Mouse (Mus musculus) midbrain, embryonic 11.5 days (tissue): ENCODE data around the gene Shox2. TPM values are rescaled to one million over a fixed set of nuclear protein-coding genes. Genes with fewer than 3 reads are reported as not detected.
A peak's percentile ranks its signal among the peaks of the same experiment; 100 is the strongest.

Source experiments
- ATAC-seq: fragments of 200-750 bp; cut with Nextera tagmentation; 2 replicates; pipeline ENCODE4 v1.8.0; 2017; ENCODE audit warnings: moderate TSS enrichment, moderate library complexity; ENCODE audit not compliant: low FRiP score
- DNase-seq: peaks from one replicate; pipeline ENCODE4 v3.0.0; 2015; ENCODE audit warnings: low spot score; ENCODE audit errors: missing footprints
- H3K27ac ChIP-seq: fragments of 300-500 bp; sonication (generic); 2 replicates; pipeline ENCODE4 v1.5.1; 2014; ENCODE audit warnings: low read depth, low read length
- H3K27me3 ChIP-seq: fragments of 300-500 bp; sonication (generic); 2 replicates; pipeline ENCODE4 v1.6.1; 2014; ENCODE audit warnings: mild to moderate bottlenecking, low read length, moderate library complexity, mixed read lengths; ENCODE audit not compliant: control insufficient read depth, insufficient read depth
- H3K36me3 ChIP-seq: fragments of 300-500 bp; sonication (generic); 2 replicates; pipeline ENCODE4 v1.6.1; 2014; ENCODE audit warnings: mild to moderate bottlenecking, low read length, moderate library complexity, mixed read lengths; ENCODE audit not compliant: control insufficient read depth, insufficient read depth
- H3K4me1 ChIP-seq: fragments of 300-500 bp; sonication (generic); 2 replicates; pipeline ENCODE4 v1.6.1; 2014; ENCODE audit warnings: low read length; ENCODE audit not compliant: control insufficient read depth, insufficient read depth
- H3K4me2 ChIP-seq: fragments of 300-500 bp; sonication (generic); 2 replicates; pipeline ENCODE4 v1.6.1; 2014; ENCODE audit warnings: mild to moderate bottlenecking, moderate library complexity
- H3K4me3 ChIP-seq: fragments of 300-500 bp; sonication (generic); 2 replicates; pipeline ENCODE4 v1.5.1; 2014; ENCODE audit warnings: low read depth, low read length
- H3K9ac ChIP-seq: fragments of 300-500 bp; sonication (generic); 2 replicates; pipeline ENCODE4 v1.6.1; 2014; ENCODE audit warnings: low read length
- H3K9me3 ChIP-seq: fragments of 300-500 bp; sonication (generic); 2 replicates; pipeline ENCODE4 v1.6.1; 2016; ENCODE audit warnings: low read length; ENCODE audit not compliant: control insufficient read depth
- WGBS: fragments of 180-500 bp; shearing (Covaris S2); extraction: QIAGEN DNeasy Blood & Tissue Kit; methylation state at CpG from one replicate; pipeline ENCODE4 v1.1.7; 2014; 5-methylcytosine and 5-hydroxymethylcytosine counted together
- polyA plus RNA-seq: library from polyadenylated mRNA; unstranded; fragments of >200 nt; fragmentation: Nextera tagmentation; extraction: Ambion mirVana; gene quantifications from 2 replicates; pipeline ENCODE4 v1.2.1, GENCODE M21; 2014

Gene Shox2
- 54.3 and 57.8 TPM in 2 replicates for polyA plus RNA-seq

DNA sequence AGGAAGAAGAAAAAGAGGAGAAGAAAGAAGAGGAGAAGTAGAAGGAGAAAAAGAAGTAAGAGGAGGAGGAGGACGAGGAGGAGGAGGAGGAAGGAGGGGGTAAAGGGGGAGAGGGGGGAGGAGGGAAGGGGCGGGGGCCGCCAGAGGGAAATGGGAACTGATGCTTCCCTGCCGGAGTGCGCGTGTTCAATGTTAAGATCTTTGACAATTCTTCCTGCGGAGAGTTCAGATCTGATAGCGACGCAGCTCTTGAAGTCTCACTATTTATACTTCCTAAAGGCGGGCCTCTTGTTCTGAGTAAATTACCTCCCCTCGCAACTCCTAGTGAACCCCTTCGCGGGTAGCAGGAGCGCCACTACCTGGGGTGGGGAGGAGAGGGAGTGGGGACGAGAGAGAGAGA lies at the start of gene Shox2:
Gene Shox2, minus strand, starts transcription at position 66 of the 400 bp plus-strand sequence.
- peak within 1 kb of the TSS; percentile 52; the same call in 1 of the 2 replicates for H3K27ac ChIP-seq
- peaks cover 65% of the 10 kb centered on the region for H3K27me3 ChIP-seq
- H3K4me3 ChIP-seq: peak within 1 kb of the TSS; percentile 49
- no peaks in the 10 kb centered on the region for H3K36me3 ChIP-seq
- H3K4me2 ChIP-seq: peak within 1 kb of the TSS; percentile 61
- peak; percentile 93 for DNase-seq
- H3K9me3 ChIP-seq: no peaks in the 10 kb centered on the region
- H3K4me1 ChIP-seq: peaks cover 10% of the 10 kb centered on the region
- peak within 1 kb of the TSS; percentile 66 for H3K9ac ChIP-seq
- 1% methylated on average over 13 of the region's 15 CpGs for WGBS
- 0 out of 2 replicates have a peak, but pooled peaks have one; percentile 0 for ATAC-seq

DNA sequence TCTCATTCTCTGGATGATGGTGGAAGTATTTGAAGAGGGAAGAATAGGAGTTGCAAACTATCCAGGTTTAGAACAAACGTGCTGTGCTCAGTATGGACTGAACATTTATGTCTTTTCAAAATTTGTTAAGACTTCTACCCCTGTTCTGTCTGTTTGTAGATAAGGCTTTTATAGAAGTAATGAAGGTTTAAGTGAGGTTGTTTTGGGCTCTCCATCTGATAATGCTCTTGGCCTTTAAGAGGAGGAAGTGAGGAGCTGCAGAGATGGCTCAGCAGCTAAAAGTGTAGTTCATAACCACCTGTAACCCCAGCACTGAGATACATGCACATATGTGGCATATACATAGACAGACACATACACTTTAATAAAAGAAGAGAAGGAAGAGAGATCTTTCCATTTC lies 15.2 kb upstream of the Shox2 start:
- DNase-seq: no peak
- no peaks in the 10 kb centered on the region for H3K4me1 ChIP-seq
- no peak for ATAC-seq
- H3K36me3 ChIP-seq: peaks cover 3% of the 10 kb centered on the region; the same call in 1 of the 2 replicates
- no peak overlapping the region for H3K27ac ChIP-seq
- no peaks in the 10 kb centered on the region for H3K27me3 ChIP-seq
- H3K9ac ChIP-seq: no peak overlapping the region
- 97% methylated on average over 1 of the region's 1 CpGs for WGBS
- no peak overlapping the region for H3K4me2 ChIP-seq
- H3K4me3 ChIP-seq: no peak overlapping the region
- H3K9me3 ChIP-seq: no peaks in the 10 kb centered on the region

DNA sequence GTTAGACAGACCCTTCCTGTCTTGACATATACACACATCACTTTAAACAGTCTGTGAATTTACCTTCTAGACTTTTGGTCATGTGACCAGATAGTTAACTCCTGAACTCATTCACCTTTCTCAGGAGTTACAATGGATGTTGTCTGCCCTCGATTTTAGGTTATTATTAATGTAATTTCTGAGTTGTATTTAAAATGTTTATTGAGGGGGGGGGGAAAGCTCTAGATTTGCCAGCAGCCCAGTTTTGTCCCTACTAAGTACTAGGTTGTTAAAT lies 4.7 kb upstream of the Shox2 start:
- ATAC-seq: no peak
- peak overlapping the region; percentile 77 for H3K4me3 ChIP-seq
- peaks cover 6% of the 10 kb centered on the region; the same call in 1 of the 2 replicates for H3K4me1 ChIP-seq
- peaks cover 23% of the 10 kb centered on the region for H3K27me3 ChIP-seq
- H3K27ac ChIP-seq: no peak overlapping the region
- H3K9me3 ChIP-seq: no peaks in the 10 kb centered on the region
- no peak for DNase-seq
- peak overlapping the region; percentile 86 for H3K9ac ChIP-seq
- peak overlapping the region; percentile 72 for H3K4me2 ChIP-seq
- H3K36me3 ChIP-seq: no peaks in the 10 kb centered on the region
- 14% methylated on average over 1 of the region's 1 CpGs for whole genome bisulfite sequencing

DNA sequence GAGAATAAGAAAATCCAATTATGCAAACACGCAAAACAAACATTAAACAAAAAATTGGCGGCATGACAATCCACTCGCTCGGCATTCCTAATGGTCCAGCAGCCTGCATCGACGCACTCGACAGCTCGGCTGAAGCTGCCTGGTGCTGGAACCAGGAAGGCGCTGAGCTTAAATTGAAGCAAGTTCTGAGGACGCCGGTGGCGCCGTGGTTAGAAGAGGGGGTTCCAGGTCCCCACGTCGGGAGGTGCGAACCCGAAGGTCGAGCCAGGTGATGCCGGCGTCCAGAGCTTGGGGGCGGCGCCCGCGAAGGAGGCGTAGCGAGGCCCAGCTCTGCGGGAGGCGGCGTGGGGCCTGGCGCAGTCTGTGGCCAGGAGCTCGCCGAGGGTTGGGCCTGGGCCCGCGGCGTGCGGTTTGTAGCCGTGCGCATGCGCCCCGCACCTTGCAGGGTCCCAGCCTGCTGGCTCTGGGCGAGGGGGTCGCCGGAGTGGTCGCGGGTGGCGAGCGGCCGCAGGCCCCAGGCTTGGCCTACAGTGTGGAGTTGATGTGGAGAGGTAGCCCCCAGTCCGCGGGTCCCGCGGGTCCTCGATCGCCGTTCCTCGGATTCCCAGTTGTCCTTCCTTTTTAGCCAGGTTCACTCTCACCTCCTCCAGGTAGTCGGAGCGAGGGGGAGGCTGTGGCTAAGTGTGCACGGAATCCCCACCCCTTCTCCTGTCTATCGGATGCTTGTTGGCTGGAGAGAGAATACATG lies 4.1 kb upstream of the Shox2 start:
- ATAC-seq: peak; percentile 94

DNA sequence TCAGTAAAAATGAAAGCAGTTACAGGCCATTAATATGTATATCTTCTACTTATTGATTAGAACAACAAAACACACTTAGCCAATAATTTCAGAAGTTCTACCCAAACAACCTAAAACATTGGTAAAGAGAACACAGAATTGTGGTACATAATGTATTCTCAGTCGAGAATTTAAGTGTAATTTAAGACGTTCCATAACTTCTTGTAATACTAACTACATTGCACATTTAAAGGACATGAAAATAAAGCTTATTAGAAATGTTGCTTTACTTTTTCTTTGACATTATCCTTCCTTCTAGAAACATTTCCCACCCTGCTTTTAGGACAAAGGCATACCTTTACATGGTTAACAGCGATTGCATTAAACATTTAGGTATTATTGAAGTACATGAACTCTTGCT lies 1.9 kb upstream of the Shox2 start:
- H3K9me3 ChIP-seq: no peaks in the 10 kb centered on the region
- H3K9ac ChIP-seq: no peak overlapping the region
- H3K27me3 ChIP-seq: peaks cover 49% of the 10 kb centered on the region
- no peak overlapping the region for H3K27ac ChIP-seq
- H3K4me1 ChIP-seq: peaks cover 10% of the 10 kb centered on the region
- H3K4me2 ChIP-seq: no peak overlapping the region
- ATAC-seq (no peak), DNase-seq (peak; percentile 80)
- H3K4me3 ChIP-seq: no peak overlapping the region
- no peaks in the 10 kb centered on the region for H3K36me3 ChIP-seq
- WGBS: 12% methylated on average over 3 of the region's 3 CpGs

More for the DNA sequence above, 4.1 kb upstream of the Shox2 start:
- Histone ChIP-seq H3K4me2 (peak overlapping the region; percentile 72), H3K9me3 (no peaks in the 10 kb centered on the region), H3K4me3 (peak overlapping the region; percentile 77), H3K27me3 (peaks cover 28% of the 10 kb centered on the region), H3K9ac (peak overlapping the region; percentile 86), H3K36me3 (no peaks in the 10 kb centered on the region), H3K27ac (no peak overlapping the region), H3K4me1 (peaks cover 6% of the 10 kb centered on the region; the same call in 1 of the 2 replicates)
- under 1% methylated on average over 56 of the region's 60 CpGs for WGBS
- peak; percentile 98 for DNase-seq

GRCm38 (mm10) chr3:66982181-66982911 lies 775 bp upstream of the Shox2 start:
- Histone ChIP-seq H3K4me3 (peak overlapping the region; percentile 49), H3K9ac (no peak overlapping the region), H3K4me2 (peak overlapping the region; percentile 61), H3K36me3 (no peaks in the 10 kb centered on the region), H3K27me3 (peaks cover 59% of the 10 kb centered on the region), H3K27ac (peak overlapping the region; percentile 30; the same call in 1 of the 2 replicates), H3K4me1 (peaks cover 10% of the 10 kb centered on the region), H3K9me3 (no peaks in the 10 kb centered on the region)
- ATAC-seq: peak; percentile 15; the same call in 1 of the 2 replicates
- WGBS: under 1% methylated on average over 29 of the region's 29 CpGs
- DNase-seq: peak; percentile 98

GRCm38 (mm10) chr3:66981101-66981661 lies 390 bp downstream of the Shox2 start, which contains the start of gene Rsrc1:
Rsrc1 (plus strand) TSS chr3:66981390.
- peak within 1 kb of the TSS; percentile 66 for H3K9ac ChIP-seq
- no peaks in the 10 kb centered on the region for H3K9me3 ChIP-seq
- WGBS: under 1% methylated on average over 45 of the region's 62 CpGs
- H3K36me3 ChIP-seq: no peaks in the 10 kb centered on the region
- H3K4me3 ChIP-seq: peak within 1 kb of the TSS; percentile 49
- H3K4me1 ChIP-seq: peaks cover 10% of the 10 kb centered on the region
- ATAC-seq: peak; percentile 45
- H3K27ac ChIP-seq: peak within 1 kb of the TSS; percentile 52; the same call in 1 of the 2 replicates
- peak within 1 kb of the TSS; percentile 61 for H3K4me2 ChIP-seq
- peak; percentile 96 for DNase-seq
- H3K27me3 ChIP-seq: peaks cover 67% of the 10 kb centered on the region

GRCm38 (mm10) chr3:66980111-66980975 lies 1.2 kb downstream of the Shox2 start:
- DNase-seq (peak; percentile 96), ATAC-seq (no peak)
- Histone ChIP-seq H3K4me3 (peak overlapping the region; percentile 49), H3K27me3 (peaks cover 71% of the 10 kb centered on the region), H3K4me1 (peaks cover 10% of the 10 kb centered on the region), H3K27ac (peak overlapping the region; percentile 52; the same call in 1 of the 2 replicates), H3K9ac (peak overlapping the region; percentile 66), H3K9me3 (no peaks in the 10 kb centered on the region), H3K4me2 (peak overlapping the region; percentile 61), H3K36me3 (no peaks in the 10 kb centered on the region)
- whole genome bisulfite sequencing: 2% methylated on average over 29 of the region's 29 CpGs
